Mouse (Mus musculus) liver, postnatal 0 days (tissue): ENCODE measurements at regions not wholly inside any gene's neighbourhood (a gene's known extent, or its start where the extent isn't known, plus 50 kb on each side); places are given as distances from the start of the nearest gene placed in this dataset.

ENCODE experiments used
- CTCF ChIP-seq: sonication (generic); IDR thresholded peaks from 2 replicates; pipeline ENCODE4 v1.5.1; 2016; ENCODE audit warnings: antibody characterized with exemption, low read depth
- EP300 ChIP-seq: IDR thresholded peaks from 2 replicates; pipeline ENCODE4 v1.6.1; 2016; ENCODE audit warnings: antibody characterized with exemption, low read depth, mild to moderate bottlenecking

DNA sequence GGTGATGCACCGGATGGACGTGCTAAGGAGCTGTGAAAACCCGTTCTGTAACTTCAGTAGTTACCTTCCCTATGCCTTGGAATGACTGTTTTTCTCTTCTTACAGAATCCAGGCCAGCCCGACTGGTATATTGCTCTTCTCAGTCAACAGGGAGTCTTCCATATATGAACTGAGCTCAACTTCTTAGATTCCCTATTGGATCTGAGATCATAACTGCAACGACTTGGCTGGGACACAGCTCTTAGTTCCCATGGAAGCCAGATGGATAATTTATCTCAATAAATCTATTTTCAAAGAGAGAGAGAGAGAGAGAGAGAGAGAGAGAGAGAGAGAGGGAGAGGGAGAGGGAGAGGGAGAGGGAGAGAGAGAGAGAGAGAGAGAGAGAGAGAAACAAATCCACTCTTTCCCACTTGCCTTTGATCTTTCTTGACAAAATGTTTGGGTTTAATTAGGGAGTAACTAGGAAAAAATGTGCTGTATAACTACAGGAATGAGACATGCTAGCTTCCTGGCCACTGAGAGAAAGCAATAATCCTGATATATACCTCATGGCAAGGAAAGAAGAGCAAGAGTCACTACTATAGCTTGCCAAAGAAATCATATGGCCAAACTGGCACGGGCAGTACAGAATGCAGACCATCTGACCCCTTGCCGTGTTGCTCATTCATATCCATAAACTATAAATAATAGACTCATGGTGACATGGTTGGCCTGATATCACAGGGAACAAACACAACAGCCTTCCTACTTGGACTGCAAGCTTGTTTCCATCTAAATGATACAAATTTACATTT is 73.3 kb upstream of the Cnksr3 start:
- no peak for TF ChIP-seq CTCF
- no peak for TF ChIP-seq EP300
